Mouse (Mus musculus) forebrain, embryonic 15.5 days (tissue): ENCODE measurements at regions not wholly inside any gene's neighbourhood (a gene's known extent, or its start where the extent isn't known, plus 50 kb on each side); places are given as distances from the start of the nearest gene placed in this dataset.
A peak's percentile ranks its signal among the peaks of the same experiment; 100 is the strongest.

Experiments
- ATAC-seq: fragments of 200-750 bp; cut with Nextera tagmentation; replicated peaks from 2 replicates; pipeline ENCODE4 v1.8.0; 2017; ENCODE audit warnings: mild to moderate bottlenecking, moderate TSS enrichment, moderate library complexity
- H3K27ac ChIP-seq: fragments of 300-500 bp; sonication (generic); replicated peaks from 2 replicates; pipeline ENCODE4 v1.5.1; 2015; ENCODE audit warnings: mild to moderate bottlenecking, inconsistent platforms
- H3K27me3 ChIP-seq: fragments of 300-500 bp; sonication (generic); 2 replicates; pipeline ENCODE4 v1.6.1; 2015; ENCODE audit warnings: inconsistent platforms
- H3K36me3 ChIP-seq: fragments of 300-500 bp; sonication (generic); 2 replicates; pipeline ENCODE4 v1.6.1; 2015; ENCODE audit warnings: mild to moderate bottlenecking, inconsistent platforms
- H3K4me1 ChIP-seq: fragments of 300-500 bp; sonication (generic); 2 replicates; pipeline ENCODE4 v1.6.1; 2015; ENCODE audit warnings: inconsistent platforms
- H3K4me2 ChIP-seq: fragments of 300-500 bp; sonication (generic); replicated peaks from 2 replicates; pipeline ENCODE4 v1.6.1; 2015; ENCODE audit warnings: mild to moderate bottlenecking, inconsistent platforms
- H3K4me3 ChIP-seq: fragments of 300-500 bp; sonication (generic); 2 replicates; pipeline ENCODE4 v1.5.1; 2015; ENCODE audit warnings: mild to moderate bottlenecking, inconsistent platforms
- H3K9ac ChIP-seq: fragments of 300-500 bp; sonication (generic); replicated peaks from 2 replicates; pipeline ENCODE4 v1.6.1; 2015; ENCODE audit warnings: mild to moderate bottlenecking, inconsistent platforms
- H3K9me3 ChIP-seq: fragments of 300-500 bp; sonication (generic); 2 replicates; pipeline ENCODE4 v1.6.1; 2016; ENCODE audit warnings: inconsistent platforms
- WGBS: fragments of 180-500 bp; shearing (Covaris S2); methylation state at CpG from one replicate; pipeline ENCODE4 v1.1.7; 2015; ENCODE audit warnings: mixed read lengths; 5-methylcytosine and 5-hydroxymethylcytosine counted together

DNA sequence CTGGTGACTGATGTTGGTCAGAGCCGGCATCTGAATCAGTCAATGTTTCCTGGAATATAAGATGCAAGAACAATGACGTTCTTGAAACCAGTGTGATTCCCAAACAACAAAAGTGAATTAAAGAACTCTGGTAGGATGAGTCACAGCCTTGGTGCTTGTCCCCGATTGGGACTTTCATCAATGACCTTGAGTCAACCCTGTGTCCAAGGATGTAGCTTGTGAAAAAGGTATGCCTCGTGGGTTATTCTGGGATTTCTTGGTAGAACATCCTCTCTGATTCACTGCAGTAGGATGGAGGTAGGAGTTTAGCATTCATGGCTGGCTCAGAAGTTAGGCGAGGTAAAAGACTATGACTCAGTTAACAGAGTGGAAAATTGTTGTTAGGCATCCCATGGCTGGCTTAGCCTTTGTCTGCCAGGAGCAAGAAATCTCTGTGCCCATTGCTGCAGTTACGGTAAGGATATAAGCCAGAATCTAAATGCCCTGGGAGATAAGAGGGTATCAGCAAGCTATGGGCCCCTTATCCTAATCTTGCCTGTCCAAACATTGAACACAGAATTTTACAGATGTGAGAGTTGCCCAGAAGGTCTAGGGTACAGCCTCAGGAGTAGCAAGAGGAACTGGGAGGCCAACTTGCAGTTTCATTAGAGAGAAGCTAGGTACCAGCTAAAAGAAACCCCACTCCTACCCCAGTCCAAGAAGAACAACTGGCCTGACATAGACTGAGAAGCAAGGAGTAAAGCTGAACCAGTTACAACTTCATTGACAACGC, 55.9 kb upstream of the Ralgps2 start:
- Histone ChIP-seq H3K4me3 (no peak overlapping the region), H3K4me1 (peaks cover 53% of the 10 kb centered on the region), H3K9ac (no peak overlapping the region), H3K9me3 (no peaks in the 10 kb centered on the region), H3K36me3 (no peaks in the 10 kb centered on the region), H3K4me2 (no peak overlapping the region), H3K27me3 (no peaks in the 10 kb centered on the region), H3K27ac (no peak overlapping the region)
- no peak for ATAC-seq
- WGBS: 93% methylated on average over 7 of the region's 7 CpGs

DNA sequence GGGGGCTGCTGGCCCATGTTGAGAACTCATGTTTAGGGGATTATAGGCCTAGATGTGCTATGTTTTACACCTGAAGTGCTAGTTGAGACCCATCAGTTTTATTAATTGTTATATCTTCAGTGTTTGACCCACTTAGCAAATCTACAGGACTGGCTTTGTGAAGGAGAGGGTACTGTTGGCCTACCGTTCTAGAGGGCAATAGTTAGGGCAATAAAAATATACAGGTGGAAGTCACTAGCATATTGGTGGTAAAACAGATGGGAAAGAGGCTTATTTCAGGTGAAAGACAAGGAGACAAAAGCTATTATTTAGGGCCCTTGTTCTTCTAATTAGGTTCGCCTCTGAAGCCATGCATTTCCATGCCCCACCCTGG, 55.2 kb upstream of the Ralgps2 start:
- no peaks in the 10 kb centered on the region for H3K9me3 ChIP-seq
- no peak overlapping the region for H3K4me3 ChIP-seq
- no peak overlapping the region for H3K4me2 ChIP-seq
- peaks cover 55% of the 10 kb centered on the region for H3K4me1 ChIP-seq
- no peak overlapping the region for H3K9ac ChIP-seq
- H3K27me3 ChIP-seq: no peaks in the 10 kb centered on the region
- WGBS: 86% methylated on average over 2 of the region's 2 CpGs
- no peaks in the 10 kb centered on the region for H3K36me3 ChIP-seq
- no peak for ATAC-seq
- H3K27ac ChIP-seq: no peak overlapping the region

DNA sequence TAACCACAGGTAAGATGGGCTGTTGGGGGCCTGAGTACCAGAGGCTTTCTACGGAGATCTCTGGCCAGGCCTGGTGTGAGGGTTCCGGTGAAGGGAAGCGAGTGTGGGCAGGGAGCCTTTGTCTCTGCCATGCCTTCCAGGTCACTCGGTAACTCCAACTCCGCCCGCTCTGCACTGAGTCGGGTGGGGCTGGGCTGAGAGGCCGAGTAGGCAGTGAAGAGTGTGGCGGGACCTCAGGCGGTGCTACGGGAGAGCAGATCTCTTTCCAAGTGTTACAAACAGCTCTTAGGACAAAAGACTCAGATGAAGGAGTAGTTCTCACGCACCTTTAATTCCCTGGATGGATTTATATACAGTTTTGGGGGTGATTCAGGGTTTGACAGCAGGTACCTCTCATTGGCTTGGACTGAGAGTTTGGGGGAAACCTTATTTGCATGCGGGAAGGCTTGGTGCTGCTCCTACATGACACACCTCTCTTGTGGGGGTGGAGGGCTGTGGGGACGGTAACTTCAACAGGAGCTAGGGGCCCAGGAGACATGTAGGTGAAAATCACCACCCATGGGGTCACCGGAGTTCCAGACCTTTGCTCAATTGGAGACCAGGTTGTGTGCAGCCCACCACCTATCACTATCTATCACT, 54.7 kb upstream of the Ralgps2 start:
- Histone ChIP-seq H3K27ac (no peak overlapping the region), H3K4me3 (no peak overlapping the region), H3K9me3 (no peaks in the 10 kb centered on the region), H3K27me3 (no peaks in the 10 kb centered on the region), H3K4me2 (no peak overlapping the region), H3K9ac (no peak overlapping the region), H3K36me3 (no peaks in the 10 kb centered on the region), H3K4me1 (peaks cover 60% of the 10 kb centered on the region)
- no peak for ATAC-seq
- WGBS: 75% methylated on average over 15 of the region's 15 CpGs

DNA sequence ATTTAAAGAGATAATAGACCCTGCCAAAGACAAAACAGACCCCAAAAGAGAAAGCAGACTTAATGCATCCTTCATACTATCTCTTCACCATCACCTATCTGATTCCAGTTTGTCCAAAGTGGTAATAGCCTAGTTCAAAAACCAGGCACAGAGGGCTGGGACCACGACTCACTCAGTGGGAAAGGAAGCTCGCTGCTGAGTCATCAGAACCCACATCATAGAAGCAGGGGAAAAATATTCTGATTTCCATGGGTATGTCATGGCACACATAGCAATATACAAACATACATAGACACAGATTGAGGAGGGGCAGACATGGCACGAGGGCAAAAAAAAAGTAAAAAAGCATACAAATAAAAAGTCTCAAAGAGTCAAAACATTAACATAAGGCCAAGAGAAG, 53.7 kb upstream of the Ralgps2 start:
- Histone ChIP-seq H3K36me3 (no peaks in the 10 kb centered on the region), H3K27me3 (no peaks in the 10 kb centered on the region), H3K27ac (peak overlapping the region; percentile 76), H3K4me1 (peaks cover 59% of the 10 kb centered on the region), H3K9me3 (no peaks in the 10 kb centered on the region), H3K4me2 (no peak overlapping the region), H3K4me3 (no peak overlapping the region), H3K9ac (no peak overlapping the region)
- ATAC-seq: no peak
- WGBS: 76% methylated on average over 3 of the region's 3 CpGs

DNA sequence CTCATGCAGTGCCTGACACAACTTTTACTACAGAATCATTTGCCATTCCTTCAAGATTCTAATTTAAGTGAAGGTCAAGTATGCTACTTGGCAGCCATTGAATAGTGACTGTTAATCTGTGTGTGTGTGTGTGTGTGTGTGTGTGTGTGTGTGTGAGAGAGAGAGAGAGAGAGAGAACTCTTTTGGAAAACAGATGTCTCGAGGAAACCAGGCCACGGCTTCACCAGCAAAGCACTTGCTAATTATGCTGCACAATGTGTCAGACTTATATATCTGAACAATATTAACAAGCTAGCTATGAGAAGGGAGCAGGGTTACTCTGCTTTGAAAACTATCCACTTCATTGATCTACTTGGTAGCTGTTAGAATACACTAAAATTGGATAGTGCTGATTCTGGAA, 53.1 kb upstream of the Ralgps2 start:
- peaks cover 53% of the 10 kb centered on the region for H3K4me1 ChIP-seq
- H3K9ac ChIP-seq: no peak overlapping the region
- no peaks in the 10 kb centered on the region for H3K9me3 ChIP-seq
- H3K4me2 ChIP-seq: no peak overlapping the region
- H3K27me3 ChIP-seq: no peaks in the 10 kb centered on the region
- H3K4me3 ChIP-seq: no peak overlapping the region
- ATAC-seq: no peak
- peak overlapping the region; percentile 76 for H3K27ac ChIP-seq
- no peaks in the 10 kb centered on the region for H3K36me3 ChIP-seq
- 5% methylated on average over 2 of the region's 2 CpGs for WGBS

DNA sequence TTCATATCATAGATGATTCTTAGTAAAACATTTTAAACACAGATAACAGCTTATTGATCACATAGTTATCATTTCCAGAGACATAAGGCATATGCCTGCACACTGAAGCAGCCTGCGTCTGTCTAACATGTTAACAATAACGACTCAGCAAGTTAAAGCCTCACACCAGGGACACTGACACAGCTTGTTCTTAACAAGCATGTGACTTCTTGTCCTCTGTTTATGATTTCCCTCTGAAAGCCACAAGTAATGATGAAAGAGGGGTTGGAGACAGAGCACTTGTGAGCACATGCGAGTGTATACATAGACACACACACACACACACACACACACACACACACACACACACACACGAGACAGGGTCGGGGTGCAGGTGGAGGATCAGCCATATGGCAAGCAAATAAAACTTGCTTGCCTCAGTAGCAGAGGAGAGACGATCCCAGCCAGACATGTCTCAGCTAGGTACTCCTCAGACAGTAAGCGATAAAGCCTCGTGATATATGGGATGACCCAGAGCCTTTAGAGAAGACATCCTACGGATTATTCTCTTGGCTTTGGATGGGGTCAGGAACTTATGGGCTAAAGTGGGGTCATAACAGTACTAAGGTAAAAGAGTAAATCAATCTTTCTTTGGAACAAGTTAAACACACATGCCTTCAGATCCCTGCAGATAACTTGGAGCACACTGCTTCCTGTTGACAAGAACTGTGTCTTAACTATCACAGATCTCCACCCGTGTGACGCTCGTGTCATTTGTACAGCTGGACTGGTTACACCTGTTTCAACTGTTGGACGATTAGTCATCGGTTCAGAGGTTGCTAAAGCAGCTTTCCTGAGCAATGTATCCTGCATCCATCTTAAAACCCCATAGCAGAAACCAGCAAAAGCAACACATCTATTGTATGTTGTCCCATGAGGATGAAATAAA, 51.4 kb upstream of the Ralgps2 start:
- Histone ChIP-seq H3K9me3 (no peaks in the 10 kb centered on the region), H3K9ac (no peak overlapping the region), H3K27me3 (no peaks in the 10 kb centered on the region), H3K4me2 (no peak overlapping the region), H3K4me3 (no peak overlapping the region), H3K27ac (peak overlapping the region; percentile 77), H3K36me3 (no peaks in the 10 kb centered on the region), H3K4me1 (peaks cover 41% of the 10 kb centered on the region)
- ATAC-seq: no peak; the same call in 1 of the 2 replicates
- WGBS: 69% methylated on average over 14 of the region's 14 CpGs

DNA sequence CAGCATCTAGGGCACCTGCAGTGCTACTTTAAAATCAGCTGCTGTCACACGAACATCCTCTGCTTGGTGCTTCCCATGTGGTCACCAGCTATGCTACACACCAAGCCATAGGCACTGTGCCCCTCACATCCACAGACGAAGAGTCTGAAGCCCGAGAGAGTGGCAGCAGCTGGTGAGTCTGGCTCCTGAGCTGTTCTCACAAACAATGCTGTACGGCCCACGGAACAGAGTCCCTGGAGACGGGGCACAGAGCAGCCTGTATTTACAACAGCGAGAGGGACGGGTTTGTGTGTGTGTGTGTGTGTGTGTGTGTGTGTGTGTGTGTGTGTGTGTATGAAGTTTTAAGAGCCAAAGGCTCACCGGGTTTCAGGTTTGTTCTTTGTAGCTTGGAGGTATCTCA, 50.7 kb upstream of the Ralgps2 start:
- H3K36me3 ChIP-seq: no peaks in the 10 kb centered on the region
- peak overlapping the region; percentile 77 for H3K27ac ChIP-seq
- no peak overlapping the region for H3K4me2 ChIP-seq
- no peaks in the 10 kb centered on the region for H3K27me3 ChIP-seq
- ATAC-seq: peak; percentile 90
- H3K9ac ChIP-seq: no peak overlapping the region
- peaks cover 41% of the 10 kb centered on the region for H3K4me1 ChIP-seq
- H3K4me3 ChIP-seq: no peak overlapping the region
- 16% methylated on average over 9 of the region's 9 CpGs for WGBS
- no peaks in the 10 kb centered on the region for H3K9me3 ChIP-seq

DNA sequence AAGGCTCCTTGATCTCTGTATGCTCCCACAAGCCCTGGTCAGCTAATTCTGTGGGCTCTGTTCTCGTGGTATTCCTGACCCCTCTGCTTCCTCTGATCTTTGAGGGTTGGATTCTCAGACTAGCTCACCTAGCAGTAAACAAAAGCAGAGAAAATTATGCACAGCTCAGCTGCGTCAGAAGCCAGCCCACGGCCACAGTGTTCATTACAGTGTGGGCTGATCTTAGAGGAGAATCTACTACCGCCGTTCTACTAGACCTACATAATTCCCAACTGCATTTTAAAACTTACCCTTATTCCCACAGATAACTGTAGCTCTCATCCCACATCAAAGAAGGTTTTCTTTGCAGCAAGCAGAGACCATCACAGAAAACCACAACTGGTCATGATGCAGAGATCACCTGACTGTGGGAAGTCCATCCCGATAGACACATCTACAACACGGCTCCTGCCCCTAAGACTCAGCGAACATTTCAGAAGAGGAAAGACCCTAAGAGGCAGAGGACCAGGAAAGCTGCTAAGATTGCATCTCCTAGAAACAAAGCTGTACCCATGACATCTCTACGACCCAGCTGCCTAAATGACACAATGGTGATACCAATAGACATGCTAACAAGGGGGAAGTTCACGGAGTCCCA, 49.8 kb upstream of the Ralgps2 start:
- Histone ChIP-seq H3K27me3 (no peaks in the 10 kb centered on the region), H3K36me3 (no peaks in the 10 kb centered on the region), H3K9ac (no peak overlapping the region), H3K27ac (peak overlapping the region; percentile 77), H3K9me3 (no peaks in the 10 kb centered on the region), H3K4me3 (no peak overlapping the region), H3K4me1 (peaks cover 41% of the 10 kb centered on the region), H3K4me2 (no peak overlapping the region)
- no peak for ATAC-seq
- WGBS: 76% methylated on average over 10 of the region's 10 CpGs
